Comparison of ENCODE assay signal across 8 mouse cellular contexts in the genomic region with DNA sequence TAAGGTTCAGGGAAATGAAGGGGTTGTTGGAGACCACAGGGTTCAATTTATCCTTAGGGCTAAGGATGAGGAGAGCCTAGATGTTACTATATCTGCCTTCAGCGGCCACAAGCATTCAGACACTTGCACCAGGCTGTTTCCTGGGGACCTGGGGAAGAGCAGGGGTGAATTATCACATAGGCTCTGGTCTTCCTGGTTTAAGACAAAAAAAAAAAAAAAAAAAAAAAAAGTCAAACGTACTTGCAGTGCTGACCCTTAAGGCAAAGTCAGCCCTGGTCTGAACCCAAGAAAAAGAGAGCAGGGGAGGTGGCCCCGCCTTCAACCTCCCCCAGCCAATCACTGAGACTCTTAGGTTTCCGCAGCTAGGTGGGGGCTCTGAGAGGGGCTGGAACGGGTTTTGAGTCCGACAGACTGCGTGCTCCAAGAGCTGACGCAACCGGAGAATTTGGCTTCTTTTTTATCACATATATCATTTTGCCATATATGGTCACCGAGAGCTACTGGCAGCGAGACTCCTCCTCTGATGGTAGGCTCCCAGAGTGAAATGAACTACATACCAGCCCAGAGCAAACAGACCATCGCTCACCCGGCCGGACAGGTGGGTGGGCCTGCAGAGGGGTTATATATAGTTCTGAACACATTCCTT. TPM values are rescaled to one million over a fixed set of nuclear protein-coding genes. Genes with fewer than 3 reads are reported as not detected.
DNase-seq lines count a peak whose midpoint lies in the region; ATAC-seq and TF ChIP-seq lines count a peak whose summit lies in the region.

No protein-coding gene starts in this region.

- H3K4me3 ChIP-seq in embryonic facial prominence, embryonic 14.5 days (ENCODE audit: low read depth, low read length): peak overlapping the region; percentile 26
- peak overlapping the region; percentile 24 for H3K4me3 ChIP-seq in liver, postnatal 0 days (ENCODE audit: low read depth, low read length)

- intact Hi-C loops in heart, postnatal 10 days (cut with DNase I): no loop called here

- H3K9ac ChIP-seq in embryonic facial prominence, embryonic 14.5 days (ENCODE audit: low read depth, low read length): no peak overlapping the region
- H3K9ac ChIP-seq in liver, postnatal 0 days (replicated peaks): no peak overlapping the region

- no peaks in the 10 kb centered on the region for H3K36me3 ChIP-seq in embryonic facial prominence, embryonic 14.5 days (ENCODE audit: control insufficient read depth, insufficient read depth, low read length)
- H3K36me3 ChIP-seq in liver, postnatal 0 days (replicated peaks; ENCODE audit: insufficient read depth, low read length): no peaks in the 10 kb centered on the region

- H3K27ac ChIP-seq in embryonic facial prominence, embryonic 14.5 days (replicated peaks; ENCODE audit: low read depth, low read length): peak overlapping the region; percentile 79
- no peak overlapping the region for H3K27ac ChIP-seq in liver, postnatal 0 days (ENCODE audit: low read depth)

- peaks cover 12% of the 10 kb centered on the region for H3K4me1 ChIP-seq in embryonic facial prominence, embryonic 14.5 days (ENCODE audit: control insufficient read depth, insufficient read depth, low read length)
- peaks cover 6% of the 10 kb centered on the region; the same call in 1 of the 2 replicates for H3K4me1 ChIP-seq in liver, postnatal 0 days (ENCODE audit: insufficient read depth)

- no peaks in the 10 kb centered on the region for H3K9me3 ChIP-seq in embryonic facial prominence, embryonic 14.5 days (ENCODE audit: control insufficient read depth, low read length)
- no peaks in the 10 kb centered on the region for H3K9me3 ChIP-seq in liver, postnatal 0 days (ENCODE audit: low read length)

- DNase-seq in 3T3-L1 (ENCODE audit: low read depth, low spot score): peak; percentile 70
- DNase-seq in adrenal gland, postnatal 10 days: peak; percentile 51
- peak; percentile 95 for DNase-seq in embryonic facial prominence, embryonic 14.5 days (ENCODE audit: low spot score)
- DNase-seq in heart, postnatal 10 days: peak; percentile 78 to 80
- DNase-seq in layer of hippocampus, adult 8-10 months (ENCODE audit: low spot score in 2 of 2): peak; percentile 51 to 64
- peak; percentile 26 for DNase-seq in liver, postnatal 0 days
- DNase-seq in ovary, postnatal 36 days (ENCODE audit: low spot score): peak; percentile 52
- no peak for DNase-seq in spleen, adult 12 weeks (ENCODE audit: low spot score)

- H3K27me3 ChIP-seq in embryonic facial prominence, embryonic 14.5 days (replicated peaks; ENCODE audit: control insufficient read depth, insufficient read depth, low read length): no peaks in the 10 kb centered on the region
- H3K27me3 ChIP-seq in liver, postnatal 0 days (ENCODE audit: insufficient read depth, low read length): no peaks in the 10 kb centered on the region

- 4% methylated on average over 14 of the region's 14 CpGs for WGBS in embryonic facial prominence, embryonic 14.5 days
- 5% methylated on average over 13 of the region's 14 CpGs for WGBS in liver, postnatal 0 days (ENCODE audit: insufficient replicate concordance)

- TF ChIP-seq CTCF in liver, postnatal 0 days (IDR thresholded peaks at IDR 0.05; ENCODE audit: low read depth): no peak

- TF ChIP-seq EP300 in liver, postnatal 0 days (IDR thresholded peaks at IDR 0.05; ENCODE audit: low read depth): no peak

- ATAC-seq in embryonic facial prominence, embryonic 14.5 days (ENCODE audit: low read depth): peak; percentile 95
- peak; percentile 50 for ATAC-seq in liver, postnatal 0 days

- H3K4me2 ChIP-seq in embryonic facial prominence, embryonic 14.5 days (ENCODE audit: low read depth, low read length): peak overlapping the region; percentile 52
- peak overlapping the region; percentile 63 for H3K4me2 ChIP-seq in liver, postnatal 0 days (ENCODE audit: low read depth, low read length)

RNA-seq across cellular contexts. Expression of gene Ccdc42, which starts 36.5 kb away (rescaled TPM):
- total RNA-seq in adrenal gland, postnatal 10 days (2021): under 1 TPM in 1 of 2 experiments, not detected in 1; 0.72 TPM
- polyA plus RNA-seq in embryonic facial prominence, embryonic 14.5 days (2014; fragmentation: Nextera tagmentation; extraction: Ambion mirVana): 0.28 and 0.64 TPM in 2 replicates
- under 1 TPM; 0.24 to 0.47 TPM for total RNA-seq in heart, postnatal 10 days (2021)
- total RNA-seq in layer of hippocampus, adult 8-10 months (2022): 1 to 10 TPM; 1.8 to 2.5 (median 2.0) TPM
- polyA plus RNA-seq in liver, postnatal 0 days (2015; fragmentation: Nextera tagmentation; extraction: Ambion mirVana): not detected in 2 replicates
